Mouse (Mus musculus) kidney, embryonic 15.5 days (tissue): ENCODE results near the gene Cyp2j9. TPM values are rescaled to one million over a fixed set of nuclear protein-coding genes. Genes with fewer than 3 reads are reported as not detected.
"Not testable (repeated sequence)": the region's sequence is repeated elsewhere in the genome, so short reads cannot be mapped to it uniquely, and the experiment has no call there.

Source experiments
- ATAC-seq: fragments of 200-750 bp; cut with Nextera tagmentation; replicated peaks from 2 replicates; pipeline ENCODE4 v1.8.0; 2017; ENCODE audit warnings: moderate TSS enrichment; ENCODE audit not compliant: low FRiP score
- H3K27ac ChIP-seq: fragments of 300-500 bp; sonication (generic); 2 replicates; pipeline ENCODE4 v1.5.1; 2015; ENCODE audit warnings: mild to moderate bottlenecking, inconsistent platforms
- H3K27me3 ChIP-seq: fragments of 300-500 bp; sonication (generic); 2 replicates; pipeline ENCODE4 v1.6.1; 2015; ENCODE audit warnings: inconsistent platforms
- H3K36me3 ChIP-seq: fragments of 300-500 bp; sonication (generic); 2 replicates; pipeline ENCODE4 v1.6.1; 2015; ENCODE audit warnings: inconsistent platforms
- H3K4me1 ChIP-seq: fragments of 300-500 bp; sonication (generic); 2 replicates; pipeline ENCODE4 v1.6.1; 2015; ENCODE audit warnings: inconsistent platforms
- H3K4me2 ChIP-seq: fragments of 300-500 bp; sonication (generic); 2 replicates; pipeline ENCODE4 v1.6.1; 2015; ENCODE audit warnings: moderate library complexity, mild to moderate bottlenecking, inconsistent platforms
- H3K4me3 ChIP-seq: fragments of 300-500 bp; sonication (generic); replicated peaks from 2 replicates; pipeline ENCODE4 v1.5.1; 2015; ENCODE audit warnings: mild to moderate bottlenecking, inconsistent platforms
- H3K9ac ChIP-seq: fragments of 300-500 bp; sonication (generic); 2 replicates; pipeline ENCODE4 v1.6.1; 2015; ENCODE audit warnings: mild to moderate bottlenecking, inconsistent platforms
- H3K9me3 ChIP-seq: fragments of 300-500 bp; sonication (generic); replicated peaks from 2 replicates; pipeline ENCODE4 v1.6.1; 2016; ENCODE audit warnings: inconsistent platforms
- WGBS: fragments of 180-500 bp; shearing (Covaris S2); methylation state at CpG from one replicate; pipeline ENCODE4 v1.1.7; 2015; ENCODE audit warnings: mixed read lengths; 5-methylcytosine and 5-hydroxymethylcytosine counted together
- polyA plus RNA-seq: library from polyadenylated mRNA; unstranded; fragments of >200 nt; fragmentation: Nextera tagmentation; extraction: Ambion mirVana; gene quantifications from 2 replicates; pipeline ENCODE4 v1.2.1, GENCODE M21; 2015

The Cyp2j9 gene
- 3.0 and 3.5 TPM in 2 replicates for polyA plus RNA-seq

DNA sequence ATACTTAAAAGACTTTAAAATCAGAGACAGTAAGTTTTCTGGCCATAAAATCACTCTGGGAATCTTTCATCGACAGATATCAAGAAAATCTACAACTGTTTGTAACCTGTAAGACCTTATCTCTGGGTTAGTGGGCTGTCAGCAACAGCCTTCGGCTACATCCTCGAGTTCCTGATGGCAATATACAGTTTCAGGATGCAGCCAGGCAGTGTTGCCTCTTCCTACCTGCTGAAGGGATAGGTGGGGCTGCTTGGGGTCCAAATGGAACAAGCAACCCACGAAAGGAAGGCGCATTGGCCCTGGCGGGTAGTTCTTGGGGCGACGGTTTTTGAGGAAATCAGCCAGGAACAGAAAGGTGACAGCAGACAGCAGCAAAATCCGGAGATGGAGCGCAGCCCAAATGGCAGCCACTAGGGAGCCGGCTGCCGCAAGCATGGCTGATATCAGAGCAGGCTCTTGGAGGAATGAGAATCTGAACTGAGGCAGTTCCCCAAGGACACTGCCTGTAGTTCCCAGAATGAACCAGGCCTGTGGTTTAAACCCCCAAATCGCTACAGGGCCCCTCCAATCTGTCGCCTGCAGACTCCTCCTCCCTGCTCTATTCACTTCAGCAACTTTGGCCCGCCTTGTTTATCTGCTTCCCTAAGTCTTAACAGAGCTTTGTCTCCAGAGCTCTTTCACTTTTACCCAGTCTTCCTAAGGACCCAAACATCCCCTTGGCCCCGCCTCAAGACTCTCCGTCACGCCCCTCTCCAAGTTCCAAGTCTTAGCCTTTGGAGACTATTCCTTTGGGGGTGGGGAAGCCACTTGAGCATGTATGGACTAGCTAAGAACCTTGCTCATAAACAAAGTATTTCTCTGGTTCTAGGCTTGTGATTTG, at the start of gene Cyp2j9:
Gene Cyp2j9, minus strand, starts transcription at position 668 of the 880 bp plus-strand sequence.
- peak; percentile 97 for ATAC-seq
- Histone ChIP-seq H3K4me1 (peaks cover 3% of the 10 kb centered on the region; the same call in 1 of the 2 replicates), H3K4me3 (peak within 1 kb of the TSS; percentile 49), H3K4me2 (peak within 1 kb of the TSS; percentile 72), H3K9me3 (no peaks in the 10 kb centered on the region), H3K27ac (peak within 1 kb of the TSS; percentile 75), H3K27me3 (no peaks in the 10 kb centered on the region), H3K36me3 (no peaks in the 10 kb centered on the region), H3K9ac (peak within 1 kb of the TSS; percentile 40)
- WGBS: 6% methylated on average over 18 of the region's 18 CpGs

DNA sequence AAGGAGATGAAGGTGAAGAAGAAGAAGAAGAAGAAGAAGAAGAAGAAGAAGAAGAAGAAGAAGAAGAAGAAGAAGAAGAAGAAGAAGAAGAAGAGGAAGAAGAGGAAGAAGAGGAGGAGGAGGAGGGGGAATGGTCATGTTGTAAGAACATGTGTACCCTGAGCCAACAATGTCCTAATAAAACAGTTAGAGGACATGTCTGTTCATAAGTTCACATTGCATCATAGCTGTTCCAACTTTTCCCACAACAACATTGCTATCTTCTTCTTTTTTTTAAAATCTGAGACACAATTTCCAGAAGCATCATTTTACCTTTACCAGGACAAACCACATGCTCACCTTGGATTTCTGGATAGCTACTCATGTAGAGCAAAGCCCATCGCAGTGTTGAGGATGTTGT, 44.1 kb upstream of the Cyp2j9 start:
- 95% methylated on average over 1 of the region's 1 CpGs for WGBS
- Histone ChIP-seq H3K36me3 (no peaks in the 10 kb centered on the region), H3K4me3 (no peak overlapping the region), H3K4me2 (no peak overlapping the region), H3K4me1 (no peaks in the 10 kb centered on the region), H3K9ac (no peak overlapping the region), H3K9me3 (no peaks in the 10 kb centered on the region), H3K27me3 (no peaks in the 10 kb centered on the region), H3K27ac (no peak overlapping the region)
- no peak for ATAC-seq

DNA sequence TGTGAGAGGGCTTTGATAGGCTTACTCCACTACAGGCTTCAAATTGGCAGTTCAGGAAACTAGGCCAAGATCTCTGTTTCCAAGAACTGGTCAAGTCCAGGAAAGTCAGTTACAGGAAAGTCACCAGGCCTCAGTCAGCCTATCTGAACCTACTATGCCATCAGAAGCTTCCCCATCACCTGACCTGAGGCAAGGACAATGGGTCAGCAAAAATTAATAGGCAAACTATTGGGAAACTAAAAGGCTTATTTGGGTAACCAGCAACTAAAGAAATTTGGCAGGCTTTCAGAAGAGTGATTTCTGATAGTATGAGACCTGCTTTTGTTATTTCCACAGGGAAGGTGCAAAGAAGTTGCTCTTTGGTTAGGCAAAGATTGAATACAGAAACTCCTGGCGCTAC, 31.1 kb upstream of the Cyp2j9 start:
- no peaks in the 10 kb centered on the region for H3K9me3 ChIP-seq
- ATAC-seq: no peak
- WGBS: 90% methylated on average over 1 of the region's 1 CpGs

DNA sequence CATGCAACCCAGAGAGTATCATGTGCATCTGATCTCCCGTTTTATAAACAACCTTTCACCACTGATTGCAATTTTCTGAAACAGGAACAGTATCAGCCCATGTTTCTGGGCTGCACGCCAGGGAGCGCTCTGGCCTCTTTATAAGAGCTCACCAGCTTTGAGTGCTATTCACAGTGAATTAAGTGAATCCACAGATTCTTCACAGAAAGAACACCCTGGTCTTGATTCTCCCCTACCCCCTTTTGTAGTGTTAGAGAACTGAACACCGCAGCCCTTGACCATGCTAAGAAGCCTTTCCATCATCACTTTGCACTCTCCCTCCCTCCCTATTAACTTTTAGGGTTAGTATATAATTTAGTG, 393 bp upstream of the Cyp2j9 start:
- WGBS: 55% methylated on average over 4 of the region's 4 CpGs
- Histone ChIP-seq H3K27me3 (no peaks in the 10 kb centered on the region), H3K36me3 (no peaks in the 10 kb centered on the region), H3K9me3 (no peaks in the 10 kb centered on the region), H3K4me2 (peak overlapping the region; percentile 72), H3K4me3 (peak overlapping the region; percentile 49), H3K4me1 (peaks cover 3% of the 10 kb centered on the region; the same call in 1 of the 2 replicates), H3K9ac (no peak overlapping the region), H3K27ac (peak overlapping the region; percentile 75)
- peak; percentile 83 for ATAC-seq

More for the DNA sequence above, 31.1 kb upstream of the Cyp2j9 start:
- no peak overlapping the region for H3K4me2 ChIP-seq
- H3K4me3 ChIP-seq: no peak overlapping the region
- no peaks in the 10 kb centered on the region for H3K27me3 ChIP-seq
- no peak overlapping the region for H3K9ac ChIP-seq
- H3K27ac ChIP-seq: no peak overlapping the region
- H3K36me3 ChIP-seq: no peaks in the 10 kb centered on the region
- no peaks in the 10 kb centered on the region for H3K4me1 ChIP-seq

DNA sequence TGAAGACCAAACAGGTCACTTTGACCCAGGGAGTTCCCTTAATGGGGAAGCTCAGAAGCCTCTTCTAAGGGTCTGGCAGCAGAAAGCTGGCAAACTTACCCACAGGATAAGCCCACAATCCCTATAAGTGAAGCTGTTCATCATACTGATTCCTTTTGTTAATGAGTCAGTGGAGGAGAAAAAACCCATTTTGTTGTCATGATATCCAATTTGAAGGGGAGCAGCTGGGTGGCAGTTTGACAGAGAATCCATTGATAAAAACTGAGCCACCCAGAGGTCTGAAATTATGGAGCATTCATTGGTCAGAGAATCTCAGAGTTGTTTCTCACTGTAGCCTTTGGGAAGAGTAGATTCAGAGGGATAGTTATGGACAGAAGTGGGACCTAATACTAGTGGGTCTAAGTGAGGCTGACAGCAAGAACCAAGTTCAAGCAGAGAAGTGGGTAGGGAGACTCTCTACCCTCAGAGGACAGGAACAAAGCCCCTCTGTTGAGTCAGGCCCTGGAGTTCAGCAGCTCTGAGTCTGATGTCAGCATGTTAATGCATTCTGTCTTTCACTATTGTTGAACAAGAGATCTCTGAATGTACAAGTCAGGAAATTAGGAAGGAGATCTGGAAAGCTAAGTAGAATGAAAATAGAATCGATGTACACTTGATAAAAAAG, 9.8 kb downstream of the Cyp2j9 start:
- H3K36me3 ChIP-seq: no peaks in the 10 kb centered on the region
- ATAC-seq: no peak
- no peak overlapping the region for H3K4me2 ChIP-seq
- no peak overlapping the region for H3K4me3 ChIP-seq
- no peak overlapping the region for H3K27ac ChIP-seq
- H3K9ac ChIP-seq: no peak overlapping the region
- no peaks in the 10 kb centered on the region for H3K27me3 ChIP-seq
- no peaks in the 10 kb centered on the region for H3K4me1 ChIP-seq
- WGBS: 79% methylated on average over 1 of the region's 1 CpGs
- no peaks in the 10 kb centered on the region for H3K9me3 ChIP-seq

DNA sequence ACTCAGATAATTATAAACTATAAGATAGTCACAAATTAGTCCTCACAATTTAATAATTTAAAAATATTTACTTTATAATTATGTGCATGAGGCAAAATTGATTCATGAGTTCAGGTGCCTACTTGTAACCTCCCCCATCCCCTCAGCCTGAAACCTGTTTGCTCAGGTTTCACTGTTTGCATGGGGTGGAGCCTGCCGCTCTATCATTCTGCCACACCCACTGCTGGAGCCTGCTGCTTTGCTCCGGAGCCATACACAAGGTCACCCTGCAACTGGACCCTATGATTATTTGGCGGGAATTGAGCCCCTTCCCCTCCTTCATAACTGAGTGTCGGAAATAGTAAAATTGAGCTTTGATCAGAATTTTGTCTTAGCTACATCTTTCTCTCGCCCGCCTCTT, 11.0 kb downstream of the Cyp2j9 start:
- ATAC-seq, H3K4me1 ChIP-seq, H3K27ac ChIP-seq, H3K4me2 ChIP-seq, H3K27me3 ChIP-seq, H3K36me3 ChIP-seq, H3K4me3 ChIP-seq, H3K9me3 ChIP-seq, H3K9ac ChIP-seq: not testable (repeated sequence)
- whole genome bisulfite sequencing: 55% methylated on average over 6 of the region's 6 CpGs

DNA sequence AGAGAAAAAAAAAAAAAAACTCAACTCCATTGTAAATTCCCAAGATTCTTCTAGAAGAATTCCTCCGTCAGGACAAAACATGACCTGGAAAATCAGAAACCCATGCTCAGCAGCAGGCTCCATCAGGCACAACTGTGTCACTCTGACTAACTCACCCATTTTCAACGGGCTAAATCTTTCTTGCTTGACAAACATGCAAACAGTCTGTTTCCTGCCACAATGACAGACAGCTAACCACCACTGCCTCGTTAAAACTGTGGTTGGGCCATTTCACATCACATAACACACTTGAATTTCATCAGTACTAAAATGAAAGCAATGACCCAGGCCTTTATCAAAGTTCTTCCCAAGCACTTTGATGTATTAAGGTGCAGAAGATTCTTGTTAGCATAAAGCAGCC, 21.9 kb downstream of the Cyp2j9 start:
- whole genome bisulfite sequencing: 53% methylated on average over 3 of the region's 3 CpGs
- H3K36me3 ChIP-seq: no peaks in the 10 kb centered on the region
- no peak overlapping the region for H3K9ac ChIP-seq
- no peaks in the 10 kb centered on the region for H3K4me1 ChIP-seq
- no peak overlapping the region for H3K27ac ChIP-seq
- no peak overlapping the region for H3K4me2 ChIP-seq
- H3K27me3 ChIP-seq: no peaks in the 10 kb centered on the region
- no peak overlapping the region for H3K4me3 ChIP-seq
- no peak for ATAC-seq
- no peaks in the 10 kb centered on the region for H3K9me3 ChIP-seq

DNA sequence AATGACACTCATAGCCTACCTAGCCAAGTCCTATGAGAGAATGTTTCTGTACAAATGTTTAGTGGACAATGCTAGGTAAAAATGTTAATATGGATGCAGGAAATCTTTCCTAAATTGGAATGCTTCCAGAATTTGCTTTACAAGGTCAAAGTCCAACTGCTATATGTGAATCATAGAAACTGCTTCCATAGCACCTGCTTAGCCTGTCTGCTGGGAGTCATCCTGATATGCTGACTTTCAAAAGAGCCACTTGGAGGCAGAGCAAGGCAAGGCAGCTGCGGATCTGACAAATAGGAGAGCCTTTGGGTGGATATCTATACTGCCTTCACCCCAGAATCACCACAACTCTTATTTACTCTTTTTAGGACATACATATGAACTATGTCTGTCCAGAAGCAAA, 23.4 kb downstream of the Cyp2j9 start:
- 96% methylated on average over 1 of the region's 1 CpGs for WGBS
- Histone ChIP-seq H3K4me1 (no peaks in the 10 kb centered on the region), H3K4me2 (no peak overlapping the region), H3K9ac (no peak overlapping the region), H3K27ac (no peak overlapping the region), H3K36me3 (no peaks in the 10 kb centered on the region), H3K9me3 (no peaks in the 10 kb centered on the region), H3K27me3 (no peaks in the 10 kb centered on the region), H3K4me3 (no peak overlapping the region)
- no peak for ATAC-seq

DNA sequence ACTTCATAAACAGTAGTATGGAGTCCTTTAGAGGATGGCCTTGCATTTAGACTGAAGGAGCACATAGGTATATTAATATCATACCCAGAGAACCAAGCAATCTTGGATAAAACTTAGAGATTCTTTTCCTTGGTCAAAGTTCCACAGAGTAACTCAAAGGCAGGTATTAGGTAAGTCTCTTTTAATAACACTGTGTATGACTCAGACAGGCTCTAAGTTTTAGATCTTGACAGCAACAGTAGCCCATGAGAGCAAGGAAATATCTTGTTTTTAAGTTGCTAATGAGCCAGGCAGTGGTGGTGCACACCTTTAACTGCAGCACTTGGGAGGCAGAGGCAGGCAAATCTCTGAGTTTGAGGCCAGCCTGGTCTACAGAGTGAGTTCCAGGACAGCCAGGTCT, 25.6 kb downstream of the Cyp2j9 start:
- H3K4me2 ChIP-seq: no peak overlapping the region
- H3K27me3 ChIP-seq: no peaks in the 10 kb centered on the region
- H3K9ac ChIP-seq: no peak overlapping the region
- no peak overlapping the region for H3K4me3 ChIP-seq
- no peak overlapping the region for H3K27ac ChIP-seq
- no peaks in the 10 kb centered on the region for H3K4me1 ChIP-seq
- H3K9me3 ChIP-seq: no peaks in the 10 kb centered on the region
- no peak for ATAC-seq
- H3K36me3 ChIP-seq: no peaks in the 10 kb centered on the region

DNA sequence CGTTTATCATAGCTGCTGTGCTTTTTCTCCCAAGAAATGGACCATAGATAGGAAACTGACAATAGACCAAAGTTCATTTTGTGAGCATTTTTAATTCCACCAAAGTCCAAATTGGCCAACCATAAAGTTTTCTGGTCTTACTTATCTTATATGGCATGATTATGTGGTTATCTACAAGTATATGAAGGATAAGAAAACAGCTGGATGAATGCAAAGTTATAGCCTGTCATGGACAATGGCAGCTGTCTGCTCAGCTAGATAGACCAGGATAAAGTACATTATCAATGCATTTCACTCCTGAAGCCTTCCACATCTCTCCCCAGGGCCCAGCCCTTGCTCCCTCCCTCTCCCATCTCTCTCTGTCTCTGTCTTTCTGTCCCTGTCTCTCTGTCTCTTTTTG, 30.9 kb downstream of the Cyp2j9 start:
- Histone ChIP-seq H3K4me1 (no peaks in the 10 kb centered on the region), H3K36me3 (no peaks in the 10 kb centered on the region), H3K27ac (no peak overlapping the region), H3K27me3 (no peaks in the 10 kb centered on the region), H3K4me2 (no peak overlapping the region), H3K4me3 (no peak overlapping the region), H3K9me3 (no peaks in the 10 kb centered on the region), H3K9ac (no peak overlapping the region)
- 86% methylated on average over 1 of the region's 1 CpGs for WGBS
- no peak for ATAC-seq

DNA sequence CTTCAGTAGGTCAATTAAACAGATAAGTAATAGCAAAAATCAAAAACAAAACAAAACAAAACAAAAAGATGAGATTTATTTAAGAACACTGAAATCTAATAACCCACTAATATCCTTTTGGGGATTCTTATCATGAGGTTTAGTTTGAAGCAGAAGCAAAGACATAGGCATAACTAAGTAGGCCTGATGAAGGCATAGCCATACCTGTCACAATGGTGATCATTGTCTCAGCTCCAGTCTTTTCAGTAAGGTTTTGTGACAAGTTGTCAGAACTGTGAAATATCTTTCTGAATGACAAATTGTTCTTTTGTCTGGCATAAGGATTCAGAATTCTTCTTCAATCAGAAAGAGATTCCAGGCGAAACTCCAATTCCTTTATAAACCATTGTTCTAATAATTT, 31.6 kb downstream of the Cyp2j9 start:
- Histone ChIP-seq H3K27ac (no peak overlapping the region), H3K27me3 (no peaks in the 10 kb centered on the region), H3K4me1 (no peaks in the 10 kb centered on the region), H3K4me2 (no peak overlapping the region), H3K4me3 (no peak overlapping the region), H3K36me3 (no peaks in the 10 kb centered on the region), H3K9ac (no peak overlapping the region), H3K9me3 (no peaks in the 10 kb centered on the region)
- no peak for ATAC-seq
- WGBS: 90% methylated on average over 1 of the region's 1 CpGs

DNA sequence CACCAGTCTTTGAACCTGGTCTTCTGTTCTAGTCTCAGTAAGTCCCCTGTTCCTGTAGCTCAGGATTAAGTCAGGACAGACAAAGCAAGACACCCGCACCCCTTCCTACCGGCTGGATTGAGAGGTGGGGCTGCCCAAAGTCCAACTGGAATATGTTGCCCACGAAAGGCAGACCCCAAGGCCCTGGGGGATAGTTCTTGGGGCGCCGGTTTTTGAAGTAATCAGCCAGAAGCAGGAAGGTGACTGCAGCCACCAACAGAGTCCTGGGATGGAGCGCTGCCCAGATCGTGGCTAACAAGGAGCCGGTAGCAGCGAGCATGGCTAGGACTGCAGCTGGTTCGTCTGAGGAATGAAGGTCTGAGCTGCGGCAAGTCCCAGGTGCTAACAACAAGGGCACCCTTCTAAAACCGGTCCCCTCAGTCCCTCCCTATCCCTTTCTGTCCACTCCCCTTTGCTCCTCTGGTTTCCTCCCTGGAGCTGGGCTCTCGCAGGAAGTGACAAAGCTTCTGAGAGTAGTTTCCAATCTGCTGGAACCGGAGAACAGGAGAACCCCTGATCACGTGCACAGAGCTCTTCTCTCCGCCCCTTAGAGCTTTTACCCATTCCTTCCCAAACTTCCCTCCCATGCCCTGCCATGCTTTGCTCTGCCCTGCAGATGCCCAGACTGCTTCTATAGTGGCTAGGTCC, 38.1 kb downstream of the Cyp2j9 start, which contains the start of gene Cyp2j6:
Gene Cyp2j6, minus strand, starts transcription at position 529 of the 687 bp plus-strand sequence.
- Histone ChIP-seq H3K27ac (peak within 1 kb of the TSS; percentile 72), H3K4me3 (peak within 1 kb of the TSS; percentile 57), H3K9ac (peak within 1 kb of the TSS; percentile 58), H3K4me2 (peak within 1 kb of the TSS; percentile 68), H3K4me1 (0 out of 2 replicates have a peak, but pooled peaks cover 4% of the 10 kb centered on the region), H3K9me3 (no peaks in the 10 kb centered on the region), H3K27me3 (no peaks in the 10 kb centered on the region), H3K36me3 (no peaks in the 10 kb centered on the region)
- WGBS: under 1% methylated on average over 16 of the region's 16 CpGs
- peak; percentile 98 for ATAC-seq
